Mouse (Mus musculus) MEL (cell line): ENCODE data around the gene Rbfox3.

Experiments used
- CTCF ChIP-seq, 3 experiments: IDR thresholded peaks in 2 of 3; conservative IDR thresholded peaks in 1 of 3; 2 replicates each; pipeline ENCODE4 v1.5.1; 2011 to 2012; ENCODE audit warnings: low read length in 3 of 3, low read depth in 2 of 3, mild to moderate bottlenecking in 2 of 3, improper control_type of control experiment in 1 of 3, inconsistent platforms in 1 of 3, mixed read lengths in 1 of 3, moderate library complexity in 1 of 3; ENCODE audit not compliant: control insufficient read depth in 1 of 3, insufficient read depth in 1 of 3, poor library complexity in 1 of 3, severe bottlenecking in 1 of 3
- GABPA ChIP-seq: IDR thresholded peaks from 2 replicates; pipeline ENCODE4 v1.6.1; 2012; ENCODE audit warnings: low read depth, mild to moderate bottlenecking, inconsistent platforms, low read length, improper control_type of control experiment, moderate library complexity
- GATA1 ChIP-seq: IDR thresholded peaks from 2 replicates; pipeline ENCODE4 v1.6.1; 2011; ENCODE audit warnings: low read depth, low read length, improper control_type of control experiment
- MAX ChIP-seq: IDR thresholded peaks from 2 replicates; pipeline ENCODE4 v1.6.1; 2011; ENCODE audit warnings: low read length, improper control_type of control experiment
- SMC3 ChIP-seq: IDR thresholded peaks from 2 replicates; pipeline ENCODE4 v1.6.1; 2011; ENCODE audit warnings: low read depth, low read length, improper control_type of control experiment
- ZC3H11A ChIP-seq: IDR thresholded peaks from 2 replicates; pipeline ENCODE4 v1.6.1; 2012; ENCODE audit warnings: low read depth, mild to moderate bottlenecking, inconsistent platforms, low read length, improper control_type of control experiment

DNA sequence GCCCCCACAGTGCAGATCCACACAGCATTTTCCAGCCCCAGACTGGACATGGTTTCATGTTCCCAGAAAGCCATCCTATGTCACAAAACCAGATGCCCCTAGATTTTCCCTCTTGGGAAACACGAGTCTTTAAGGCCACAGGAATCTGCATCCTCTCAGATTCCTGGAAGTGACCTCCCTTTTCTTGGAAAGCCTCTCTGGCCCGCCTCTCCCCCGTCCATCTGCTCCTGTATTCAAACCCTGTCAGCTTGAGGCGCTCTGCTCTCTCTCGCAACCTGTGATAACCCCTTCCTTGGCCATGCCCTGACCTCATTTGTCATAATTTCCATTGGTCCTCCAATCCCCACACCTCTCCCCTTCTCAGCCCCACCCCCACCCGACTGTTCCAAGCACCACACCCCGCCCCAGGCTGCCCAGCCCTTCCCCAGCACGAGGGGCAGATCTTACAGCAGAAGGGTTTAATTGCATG is 183.3 kb downstream of the Rbfox3 start:
- no peak for TF ChIP-seq CTCF (IDR thresholded peaks at IDR 0.05 in 2 of 3, conservative IDR thresholded peaks at IDR 0.05 in 1 of 3; ENCODE audit: control insufficient read depth in 1 of 3, insufficient read depth in 1 of 3, low read depth in 2 of 3, low read length in 3 of 3, poor library complexity in 1 of 3, severe bottlenecking in 1 of 3)
- TF ChIP-seq GATA1 = no peak
- no peak for TF ChIP-seq MAX
- TF ChIP-seq ZC3H11A = no peak
- no peak for TF ChIP-seq GABPA
- TF ChIP-seq SMC3 = no peak
